Mouse (Mus musculus): ENCODE data around the gene Ppp1r16b. TPM values are rescaled to one million over a fixed set of nuclear protein-coding genes. Genes with fewer than 3 reads are reported as not detected.

The Ppp1r16b gene
- 26.7 TPM for polyA plus RNA-seq (2015; fragmentation: Illumina TruSeq; extraction: RNeasy Lipid Tissue Mini Kit (QIAGEN cat#74804); ENCODE audit: insufficient read depth, low replicate concordance)

GRCm38 (mm10) chr2:158665098-158665497 is at the start of gene Ppp1r16b:
Gene Ppp1r16b (plus strand): TSS chr2:158665398.

GRCm38 (mm10) chr2:158624718-158625222 is 40.4 kb upstream of the Ppp1r16b start, which contains the start of gene Actr5:
Gene Actr5 (plus strand): TSS chr2:158624888.

GRCm38 (mm10) chr2:158767742-158768339 is 102.6 kb downstream of the Ppp1r16b start, which contains the start of gene Fam83d:
Gene Fam83d (plus strand): TSS chr2:158768093.

GRCm38 (mm10) chr2:158794494-158795004 is 129.4 kb downstream of the Ppp1r16b start, which contains the start of gene Dhx35:
Gene Dhx35 (plus strand): TSS chr2:158794807.

Other genes starting within 250 kb of the Ppp1r16b start
- gene Adig, start 162.8 kb upstream of the Ppp1r16b start, polyA plus RNA-seq (2015; fragmentation: Illumina TruSeq; extraction: RNeasy Lipid Tissue Mini Kit (QIAGEN cat#74804); ENCODE audit: insufficient read depth, low replicate concordance): not detected
- not detected for gene Arhgap40, start 152.6 kb upstream of the Ppp1r16b start, polyA plus RNA-seq (2015; fragmentation: Illumina TruSeq; extraction: RNeasy Lipid Tissue Mini Kit (QIAGEN cat#74804); ENCODE audit: insufficient read depth, low replicate concordance)
- not detected for gene Slc32a1, start 54.6 kb upstream of the Ppp1r16b start, polyA plus RNA-seq (2015; fragmentation: Illumina TruSeq; extraction: RNeasy Lipid Tissue Mini Kit (QIAGEN cat#74804); ENCODE audit: insufficient read depth, low replicate concordance)
- 9.8 TPM for gene Actr5, start 40.5 kb upstream of the Ppp1r16b start, polyA plus RNA-seq (2015; fragmentation: Illumina TruSeq; extraction: RNeasy Lipid Tissue Mini Kit (QIAGEN cat#74804); ENCODE audit: insufficient read depth, low replicate concordance)
- gene Fam83d, start 102.7 kb downstream of the Ppp1r16b start, polyA plus RNA-seq (2015; fragmentation: Illumina TruSeq; extraction: RNeasy Lipid Tissue Mini Kit (QIAGEN cat#74804); ENCODE audit: insufficient read depth, low replicate concordance): 1.2 TPM
- gene Dhx35, start 129.4 kb downstream of the Ppp1r16b start, polyA plus RNA-seq (2015; fragmentation: Illumina TruSeq; extraction: RNeasy Lipid Tissue Mini Kit (QIAGEN cat#74804); ENCODE audit: insufficient read depth, low replicate concordance): 16.1 TPM

Measured in spleen, adult 10 weeks (tissue).